Mouse (Mus musculus) heart, adult 2 months (tissue): ENCODE data around the gene Idh3g.

Source experiments
- CTCF ChIP-seq: fragments of 200-600 bp; IDR thresholded peaks from 2 replicates; pipeline ENCODE4 v1.8.1; 2022; ENCODE audit warnings: antibody characterized with exemption, mild to moderate bottlenecking, moderate library complexity
- EP300 ChIP-seq: fragments of 200-500 bp; IDR thresholded peaks from 2 replicates; pipeline ENCODE4 v1.6.1; 2011; ENCODE audit warnings: low read depth, low read length, control low read depth; ENCODE audit not compliant: insufficient read depth
- POLR2A ChIP-seq: fragments of 200-500 bp; IDR thresholded peaks from 2 replicates; pipeline ENCODE4 v1.6.1; 2011; ENCODE audit warnings: mild to moderate bottlenecking, low read depth, low read length, control low read depth; ENCODE audit not compliant: insufficient read depth

DNA sequence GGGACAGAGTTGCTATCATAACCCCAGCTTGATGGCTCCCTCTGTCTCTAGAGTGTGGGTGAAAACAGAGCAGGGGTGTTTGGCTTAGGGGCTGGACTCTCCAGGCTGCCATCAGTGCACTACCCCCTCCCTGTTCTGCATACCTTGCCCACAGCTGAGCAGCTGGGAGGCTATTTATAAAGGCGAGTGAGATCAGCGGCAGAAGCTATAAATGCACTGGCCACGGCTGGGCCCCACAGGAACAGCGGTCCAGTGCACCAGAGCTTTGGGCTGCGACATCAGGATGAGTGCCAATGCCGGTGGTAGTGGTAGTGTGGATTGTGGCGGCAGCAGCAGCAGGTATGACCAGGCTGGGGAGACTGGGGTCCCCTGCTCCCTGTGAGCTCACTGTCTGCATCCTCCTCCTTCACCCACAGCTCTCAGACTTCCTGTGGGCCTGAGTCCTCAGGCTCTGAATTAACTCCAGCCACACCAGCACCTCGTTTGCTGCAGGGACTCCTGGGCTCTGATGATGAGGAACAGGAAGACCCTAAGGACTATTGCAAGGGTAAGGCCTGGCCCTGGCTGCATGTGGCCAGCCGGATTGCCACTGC lies 12.4 kb downstream of the Idh3g start, which contains the start of gene Srpk3:
- TF ChIP-seq EP300: peak; percentile 23; the same call in 1 of the 2 replicates
- peak; percentile 85 for TF ChIP-seq POLR2A
- no peak for TF ChIP-seq CTCF
